Mouse (Mus musculus): ENCODE results near the gene Enah. TPM values are rescaled to one million over a fixed set of nuclear protein-coding genes. Genes with fewer than 3 reads are reported as not detected.

Enah gene
- polyA plus RNA-seq, 1 experiment, result 122 TPM

- DNase-seq (ENCODE audit: low read depth), result no peak
- TF ChIP-seq POLR2A (IDR thresholded peaks at IDR 0.05; ENCODE audit: borderline replicate concordance, extremely low read depth, insufficient read depth, insufficient read length, poor library complexity, severe bottlenecking) (no peak), CTCF (IDR thresholded peaks at IDR 0.05; ENCODE audit: borderline replicate concordance, extremely low read depth, insufficient read depth, insufficient read length) (no peak)
These were observed 32.6 kb upstream of the Enah start for GRCm38 (mm10) chr1:182052385-182052784.

- no peak for TF ChIP-seq POLR2A (IDR thresholded peaks at IDR 0.05; ENCODE audit: borderline replicate concordance, extremely low read depth, insufficient read depth, insufficient read length, poor library complexity, severe bottlenecking)
- TF ChIP-seq CTCF (IDR thresholded peaks at IDR 0.05; ENCODE audit: borderline replicate concordance, extremely low read depth, insufficient read depth, insufficient read length), result no peak
- DNase-seq (ENCODE audit: low read depth), result no peak
These were observed 30.0 kb upstream of the Enah start for GRCm38 (mm10) chr1:182049813-182050212.

- TF ChIP-seq POLR2A (IDR thresholded peaks at IDR 0.05; ENCODE audit: borderline replicate concordance, extremely low read depth, insufficient read depth, insufficient read length, poor library complexity, severe bottlenecking), result no peak
- TF ChIP-seq CTCF (IDR thresholded peaks at IDR 0.05; ENCODE audit: borderline replicate concordance, extremely low read depth, insufficient read depth, insufficient read length), result no peak
- no peak for DNase-seq (ENCODE audit: low read depth)
These were observed 28.3 kb upstream of the Enah start for GRCm38 (mm10) chr1:182048101-182048500.

- no peak for TF ChIP-seq POLR2A (IDR thresholded peaks at IDR 0.05; ENCODE audit: borderline replicate concordance, extremely low read depth, insufficient read depth, insufficient read length, poor library complexity, severe bottlenecking)
- no peak for TF ChIP-seq CTCF (IDR thresholded peaks at IDR 0.05; ENCODE audit: borderline replicate concordance, extremely low read depth, insufficient read depth, insufficient read length)
- peak; percentile 33 for DNase-seq (ENCODE audit: low read depth)
These were observed 27.4 kb upstream of the Enah start for GRCm38 (mm10) chr1:182047016-182047690.

- DNase-seq (ENCODE audit: low read depth), result peak; percentile 46
- no peak for TF ChIP-seq POLR2A (IDR thresholded peaks at IDR 0.05; ENCODE audit: borderline replicate concordance, extremely low read depth, insufficient read depth, insufficient read length, poor library complexity, severe bottlenecking)
- TF ChIP-seq CTCF (IDR thresholded peaks at IDR 0.05; ENCODE audit: borderline replicate concordance, extremely low read depth, insufficient read depth, insufficient read length), result no peak
These were observed 25.4 kb upstream of the Enah start for GRCm38 (mm10) chr1:182045208-182045607.

GRCm38 (mm10) chr1:182040538-182040937, 20.7 kb upstream of the Enah start:
- TF ChIP-seq CTCF (IDR thresholded peaks at IDR 0.05; ENCODE audit: borderline replicate concordance, extremely low read depth, insufficient read depth, insufficient read length) (no peak), POLR2A (IDR thresholded peaks at IDR 0.05; ENCODE audit: borderline replicate concordance, extremely low read depth, insufficient read depth, insufficient read length, poor library complexity, severe bottlenecking) (no peak)
- DNase-seq (ENCODE audit: low read depth), result no peak

GRCm38 (mm10) chr1:182031757-182032156, 12.0 kb upstream of the Enah start:
- no peak for DNase-seq (ENCODE audit: low read depth)
- no peak for TF ChIP-seq POLR2A (IDR thresholded peaks at IDR 0.05; ENCODE audit: borderline replicate concordance, extremely low read depth, insufficient read depth, insufficient read length, poor library complexity, severe bottlenecking)
- no peak for TF ChIP-seq CTCF (IDR thresholded peaks at IDR 0.05; ENCODE audit: borderline replicate concordance, extremely low read depth, insufficient read depth, insufficient read length)

GRCm38 (mm10) chr1:182031066-182031465, 11.3 kb upstream of the Enah start:
- DNase-seq (ENCODE audit: low read depth), result no peak
- TF ChIP-seq POLR2A (IDR thresholded peaks at IDR 0.05; ENCODE audit: borderline replicate concordance, extremely low read depth, insufficient read depth, insufficient read length, poor library complexity, severe bottlenecking) (no peak), CTCF (IDR thresholded peaks at IDR 0.05; ENCODE audit: borderline replicate concordance, extremely low read depth, insufficient read depth, insufficient read length) (no peak)

GRCm38 (mm10) chr1:182029989-182030649, 10.3 kb upstream of the Enah start:
- TF ChIP-seq CTCF (IDR thresholded peaks at IDR 0.05; ENCODE audit: borderline replicate concordance, extremely low read depth, insufficient read depth, insufficient read length), result no peak
- no peak for TF ChIP-seq POLR2A (IDR thresholded peaks at IDR 0.05; ENCODE audit: borderline replicate concordance, extremely low read depth, insufficient read depth, insufficient read length, poor library complexity, severe bottlenecking)
- no peak for DNase-seq (ENCODE audit: low read depth)

- peak; percentile 18 for DNase-seq (ENCODE audit: low read depth)
- no peak for TF ChIP-seq POLR2A (IDR thresholded peaks at IDR 0.05; ENCODE audit: borderline replicate concordance, extremely low read depth, insufficient read depth, insufficient read length, poor library complexity, severe bottlenecking)
- TF ChIP-seq CTCF (IDR thresholded peaks at IDR 0.05; ENCODE audit: borderline replicate concordance, extremely low read depth, insufficient read depth, insufficient read length), result no peak
These were observed 8.7 kb upstream of the Enah start for GRCm38 (mm10) chr1:182028231-182029210.

- TF ChIP-seq POLR2A (IDR thresholded peaks at IDR 0.05; ENCODE audit: borderline replicate concordance, extremely low read depth, insufficient read depth, insufficient read length, poor library complexity, severe bottlenecking), result no peak
- no peak for TF ChIP-seq CTCF (IDR thresholded peaks at IDR 0.05; ENCODE audit: borderline replicate concordance, extremely low read depth, insufficient read depth, insufficient read length)
- peak; percentile 31 for DNase-seq (ENCODE audit: low read depth)
These were observed 7.7 kb upstream of the Enah start for GRCm38 (mm10) chr1:182027426-182027979.
